Mouse (Mus musculus) hindbrain, embryonic 13.5 days (tissue): ENCODE results near the gene Zbed5. TPM values are rescaled to one million over a fixed set of nuclear protein-coding genes. Genes with fewer than 3 reads are reported as not detected.

ENCODE experiments used
- ATAC-seq: fragments of 200-750 bp; cut with Nextera tagmentation; 2 replicates; pipeline ENCODE4 v1.8.0; 2017; ENCODE audit warnings: moderate TSS enrichment; ENCODE audit not compliant: low FRiP score
- H3K27ac ChIP-seq: fragments of 300-500 bp; sonication (generic); 2 replicates; pipeline ENCODE4 v1.5.1; 2015; ENCODE audit warnings: inconsistent platforms, mild to moderate bottlenecking, moderate library complexity
- H3K27me3 ChIP-seq: fragments of 300-500 bp; sonication (generic); 2 replicates; pipeline ENCODE4 v1.6.1; 2015; ENCODE audit warnings: mild to moderate bottlenecking, inconsistent platforms
- H3K36me3 ChIP-seq: fragments of 300-500 bp; sonication (generic); 2 replicates; pipeline ENCODE4 v1.6.1; 2015; ENCODE audit warnings: mild to moderate bottlenecking, inconsistent platforms
- H3K4me1 ChIP-seq: fragments of 300-500 bp; sonication (generic); replicated peaks from 2 replicates; pipeline ENCODE4 v1.6.1; 2015; ENCODE audit warnings: inconsistent platforms
- H3K4me2 ChIP-seq: fragments of 300-500 bp; sonication (generic); 2 replicates; pipeline ENCODE4 v1.6.1; 2015; ENCODE audit warnings: inconsistent platforms, mild to moderate bottlenecking, moderate library complexity
- H3K4me3 ChIP-seq: fragments of 300-500 bp; sonication (generic); 2 replicates; pipeline ENCODE4 v1.5.1; 2015; ENCODE audit warnings: mild to moderate bottlenecking, inconsistent platforms
- H3K9ac ChIP-seq: fragments of 300-500 bp; sonication (generic); 2 replicates; pipeline ENCODE4 v1.6.1; 2015; ENCODE audit warnings: mild to moderate bottlenecking, inconsistent platforms
- H3K9me3 ChIP-seq: fragments of 300-500 bp; sonication (generic); 2 replicates; pipeline ENCODE4 v1.6.1; 2016; ENCODE audit warnings: inconsistent platforms
- WGBS: fragments of 180-500 bp; shearing (Covaris S2); methylation state at CpG from one replicate; pipeline ENCODE4 v1.1.7; 2015; 5-methylcytosine and 5-hydroxymethylcytosine counted together
- polyA plus RNA-seq: library from polyadenylated mRNA; unstranded; fragments of >200 nt; fragmentation: Nextera tagmentation; extraction: Ambion mirVana; gene quantifications from 2 replicates; pipeline ENCODE4 v1.2.1, GENCODE M21; 2015

The Zbed5 gene
- 14.6 and 15.1 TPM in 2 replicates for polyA plus RNA-seq

DNA sequence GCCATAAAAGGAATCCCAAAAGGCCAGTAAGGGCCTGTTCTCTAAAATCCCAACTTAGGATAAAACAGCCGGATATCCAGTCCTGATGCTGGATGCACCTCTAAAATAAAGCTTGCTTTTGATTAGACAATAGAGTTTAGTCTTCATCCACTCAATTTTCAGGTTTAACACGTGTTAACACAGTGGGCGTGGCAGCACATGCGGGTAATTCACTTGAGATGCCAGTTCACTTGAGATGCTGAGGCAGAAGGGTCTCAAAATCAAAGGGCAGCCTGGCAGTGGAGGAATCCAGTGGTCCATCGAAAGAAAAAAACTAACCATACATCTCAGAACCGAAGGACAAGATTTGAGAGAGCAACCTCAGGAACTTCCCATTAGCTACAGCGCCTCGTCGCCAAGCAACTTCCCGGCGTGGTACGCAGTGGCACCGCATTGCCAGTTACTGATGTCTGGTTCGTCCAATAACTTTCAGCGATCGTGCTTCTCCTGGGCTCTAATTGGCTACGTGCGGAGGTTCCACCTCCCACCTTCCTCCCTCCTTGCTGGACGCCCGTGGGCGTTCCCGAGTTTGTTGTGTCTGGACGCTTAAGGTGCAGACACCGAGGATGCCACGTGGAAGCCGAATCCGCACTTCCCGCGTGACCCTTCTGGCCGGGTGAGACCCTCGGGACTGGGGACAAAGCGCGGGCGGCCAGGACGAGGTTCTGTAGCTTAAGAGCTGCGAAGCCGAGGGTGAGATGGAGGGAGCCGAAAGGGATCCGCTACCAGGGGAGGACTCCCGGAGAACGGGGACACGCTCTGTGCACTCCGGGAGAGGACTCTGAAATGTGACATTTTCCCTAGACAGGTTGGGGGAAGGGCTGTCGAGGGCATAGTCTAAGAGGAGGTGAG lies at the start of gene Zbed5:
Gene Zbed5 (plus strand): TSS at position 526 of the 891 bp plus-strand sequence.
- ATAC-seq: peak; percentile 99
- WGBS: 2% methylated on average over 44 of the region's 44 CpGs

DNA sequence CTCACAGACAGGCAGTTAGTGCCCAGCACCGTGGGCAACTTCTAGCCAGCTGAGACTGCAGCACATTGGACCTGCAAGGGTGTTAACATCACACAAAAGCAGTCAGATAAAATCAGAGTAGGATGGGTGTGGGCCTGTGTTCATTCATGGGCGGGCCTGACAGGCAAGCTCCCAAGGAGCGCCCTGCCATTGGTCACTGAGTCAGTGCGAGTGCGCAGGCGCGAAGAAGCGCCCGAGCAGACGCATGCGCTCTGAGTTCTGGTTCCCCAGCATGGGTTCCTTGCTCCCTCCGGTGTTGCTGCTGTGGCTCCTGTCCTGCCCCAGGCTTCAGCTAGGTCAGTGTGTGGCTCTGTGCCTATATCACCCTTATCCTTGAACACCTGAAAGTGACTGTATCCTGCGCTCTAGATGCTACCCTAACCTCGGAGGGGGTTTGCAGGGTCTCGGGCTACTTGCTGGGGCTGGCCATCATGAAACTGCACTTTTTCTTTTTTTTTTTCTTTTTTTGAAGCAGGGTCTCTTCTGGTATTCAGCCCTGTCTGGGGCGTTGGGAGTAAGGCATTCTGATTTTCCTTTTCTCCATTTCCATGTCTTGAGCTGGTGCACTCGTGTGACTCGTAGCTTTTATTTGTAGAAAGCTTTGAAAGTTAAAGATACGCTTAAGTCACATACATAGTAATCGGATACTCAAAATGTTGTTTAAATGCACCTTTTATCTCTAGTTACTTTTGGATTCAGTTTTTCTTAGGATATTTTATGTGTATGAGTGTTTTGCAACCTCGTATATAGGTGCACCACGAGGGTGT lies 48.6 kb upstream of the Zbed5 start, which contains the start of gene Sumf2:
Gene Sumf2 (plus strand): TSS at position 235 of the 806 bp plus-strand sequence.
- Histone ChIP-seq H3K4me2 (peak within 1 kb of the TSS; percentile 68), H3K4me3 (peak within 1 kb of the TSS; percentile 75), H3K9ac (peak within 1 kb of the TSS; percentile 84), H3K4me1 (peaks cover 14% of the 10 kb centered on the region), H3K36me3 (peaks cover 35% of the 10 kb centered on the region), H3K9me3 (no peaks in the 10 kb centered on the region), H3K27me3 (no peaks in the 10 kb centered on the region), H3K27ac (peak within 1 kb of the TSS; percentile 86)
- peak; percentile 99 for ATAC-seq
- WGBS: 14% methylated on average over 22 of the region's 22 CpGs

More for the DNA sequence above, at the start of gene Zbed5:
- 0 out of 2 replicates have a peak, but pooled peaks cover 2% of the 10 kb centered on the region for H3K27me3 ChIP-seq
- H3K9ac ChIP-seq: peak within 1 kb of the TSS; percentile 80
- H3K4me3 ChIP-seq: peak within 1 kb of the TSS; percentile 71
- H3K9me3 ChIP-seq: no peaks in the 10 kb centered on the region
- H3K27ac ChIP-seq: no peak within 1 kb of the TSS
- H3K4me1 ChIP-seq: peaks cover 11% of the 10 kb centered on the region
- peak within 1 kb of the TSS; percentile 65 for H3K4me2 ChIP-seq
- H3K36me3 ChIP-seq: no peaks in the 10 kb centered on the region; the same call in none of the 2 replicates

DNA sequence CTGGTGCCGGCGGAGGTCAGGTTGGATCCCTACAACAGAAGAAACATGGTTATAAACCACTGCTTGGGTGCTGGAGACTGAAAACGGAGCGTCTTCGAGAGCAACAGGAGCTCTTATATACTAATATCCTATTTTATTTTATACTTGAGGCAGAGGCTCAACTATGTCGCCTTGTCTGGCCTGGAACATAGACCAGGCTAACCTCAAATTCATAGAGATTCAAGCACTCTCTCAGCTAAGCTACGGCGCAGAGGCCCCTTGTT lies 48.0 kb upstream of the Zbed5 start:
- H3K9me3 ChIP-seq: no peaks in the 10 kb centered on the region
- no peaks in the 10 kb centered on the region for H3K27me3 ChIP-seq
- H3K4me1 ChIP-seq: peaks cover 14% of the 10 kb centered on the region
- 69% methylated on average over 8 of the region's 8 CpGs for WGBS
- H3K27ac ChIP-seq: no peak overlapping the region
- H3K4me2 ChIP-seq: peak overlapping the region; percentile 68
- H3K9ac ChIP-seq: peak overlapping the region; percentile 84
- peaks cover 35% of the 10 kb centered on the region for H3K36me3 ChIP-seq
- ATAC-seq: no peak
- peak overlapping the region; percentile 75 for H3K4me3 ChIP-seq

DNA sequence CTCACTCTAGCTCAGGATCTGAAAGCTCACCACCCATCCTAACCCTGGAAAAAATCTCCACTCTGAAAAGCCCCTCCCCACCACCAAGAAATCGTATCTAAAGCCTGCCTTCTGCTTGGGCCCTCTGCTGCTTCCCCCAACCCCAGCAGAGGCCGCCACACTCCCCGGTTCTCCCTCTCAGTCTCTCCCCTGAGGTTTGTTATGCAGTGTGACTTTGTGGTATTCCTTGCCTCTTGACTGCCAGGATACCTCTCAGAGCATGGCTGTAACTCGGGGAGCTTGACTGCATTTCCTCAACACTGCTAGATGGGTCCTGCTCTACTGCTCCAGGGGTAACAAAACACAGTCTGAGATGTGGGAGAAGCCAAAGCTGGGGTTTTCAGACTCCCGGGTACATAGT lies 40.4 kb upstream of the Zbed5 start:
- no peaks in the 10 kb centered on the region for H3K4me1 ChIP-seq
- no peaks in the 10 kb centered on the region for H3K9me3 ChIP-seq
- no peak overlapping the region for H3K4me2 ChIP-seq
- no peak for ATAC-seq
- no peaks in the 10 kb centered on the region for H3K27me3 ChIP-seq
- H3K27ac ChIP-seq: no peak overlapping the region
- H3K4me3 ChIP-seq: no peak overlapping the region
- 54% methylated on average over 5 of the region's 5 CpGs for WGBS
- no peak overlapping the region for H3K9ac ChIP-seq
- H3K36me3 ChIP-seq: peaks cover 70% of the 10 kb centered on the region

DNA sequence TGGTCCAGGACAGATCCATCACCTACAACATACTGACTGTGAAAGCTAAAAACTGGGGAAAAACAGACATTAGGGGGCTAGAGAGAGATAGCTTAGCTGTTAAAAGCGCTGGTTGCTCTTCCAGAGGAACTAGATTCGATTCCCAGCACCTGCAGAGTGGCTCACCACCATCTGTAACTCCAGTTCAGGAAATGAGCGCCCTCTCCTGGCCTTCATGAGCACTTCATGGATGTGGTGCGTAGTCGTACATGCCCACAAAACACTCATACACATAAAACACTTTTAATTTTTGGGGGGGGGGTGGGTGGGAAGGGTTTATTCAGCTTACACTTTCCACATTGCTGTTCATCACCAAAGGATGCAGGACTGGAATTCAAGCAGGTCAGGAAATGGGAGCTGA lies 39.1 kb upstream of the Zbed5 start:
- no peak overlapping the region for H3K27ac ChIP-seq
- ATAC-seq: no peak
- 90% methylated on average over 5 of the region's 5 CpGs for WGBS
- no peak overlapping the region for H3K9ac ChIP-seq
- H3K9me3 ChIP-seq: no peaks in the 10 kb centered on the region
- H3K4me2 ChIP-seq: no peak overlapping the region
- no peaks in the 10 kb centered on the region for H3K4me1 ChIP-seq
- no peak overlapping the region for H3K4me3 ChIP-seq
- H3K27me3 ChIP-seq: no peaks in the 10 kb centered on the region
- peaks cover 80% of the 10 kb centered on the region for H3K36me3 ChIP-seq

DNA sequence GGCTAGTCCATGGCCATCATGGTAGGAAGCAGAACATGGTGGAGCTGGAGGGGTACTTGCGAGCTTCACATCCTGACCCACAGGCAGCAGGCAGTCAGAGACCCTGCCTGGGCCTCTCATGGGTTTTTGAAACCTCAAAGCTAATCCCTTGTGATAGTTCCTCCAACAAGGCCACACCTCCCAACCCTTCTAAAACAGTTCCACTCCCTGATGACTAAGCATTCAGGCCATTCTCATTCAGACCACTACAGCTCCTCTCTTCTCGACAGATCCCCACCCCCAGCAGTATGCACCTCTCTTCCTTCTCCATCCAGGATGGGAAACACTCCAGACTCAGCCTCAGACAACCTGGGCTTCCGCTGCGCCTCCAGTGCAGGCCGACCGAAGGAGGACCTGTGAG lies 33.2 kb upstream of the Zbed5 start:
- Histone ChIP-seq H3K36me3 (peaks cover 54% of the 10 kb centered on the region), H3K27ac (no peak overlapping the region), H3K4me2 (no peak overlapping the region), H3K4me3 (no peak overlapping the region), H3K27me3 (peaks cover 4% of the 10 kb centered on the region; the same call in 1 of the 2 replicates), H3K9ac (no peak overlapping the region), H3K4me1 (0 out of 2 replicates have a peak, but pooled peaks cover 4% of the 10 kb centered on the region), H3K9me3 (no peaks in the 10 kb centered on the region)
- no peak for ATAC-seq
- 99% methylated on average over 6 of the region's 6 CpGs for WGBS

DNA sequence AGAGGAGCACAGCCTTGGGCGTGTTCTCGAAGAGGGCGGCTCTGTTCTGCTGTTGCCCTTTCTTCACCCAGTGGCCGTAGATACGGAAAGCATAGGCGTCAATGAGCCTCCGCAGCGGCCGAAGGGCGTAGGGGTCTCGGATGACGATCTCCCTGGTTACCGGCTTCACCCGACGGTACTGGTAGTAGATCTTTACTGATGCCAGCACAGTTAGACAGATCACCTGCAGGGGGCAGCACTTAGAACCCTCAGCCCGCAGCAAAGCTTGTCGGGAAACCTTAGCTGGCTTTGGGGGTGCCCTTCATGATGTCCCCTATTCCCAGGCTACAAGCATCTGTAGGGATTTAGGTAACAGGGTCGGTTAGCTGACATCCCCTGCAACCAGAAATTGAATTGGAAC lies 31.1 kb upstream of the Zbed5 start:
- no peak overlapping the region for H3K27ac ChIP-seq
- H3K36me3 ChIP-seq: peaks cover 35% of the 10 kb centered on the region
- no peak overlapping the region for H3K4me3 ChIP-seq
- WGBS: 11% methylated on average over 18 of the region's 18 CpGs
- peak overlapping the region; percentile 10; the same call in 1 of the 2 replicates for H3K9ac ChIP-seq
- 0 out of 2 replicates have a peak, but pooled peaks cover 4% of the 10 kb centered on the region for H3K4me1 ChIP-seq
- peaks cover 4% of the 10 kb centered on the region; the same call in 1 of the 2 replicates for H3K27me3 ChIP-seq
- peak overlapping the region; percentile 25; the same call in 1 of the 2 replicates for H3K4me2 ChIP-seq
- no peak for ATAC-seq
- H3K9me3 ChIP-seq: no peaks in the 10 kb centered on the region

DNA sequence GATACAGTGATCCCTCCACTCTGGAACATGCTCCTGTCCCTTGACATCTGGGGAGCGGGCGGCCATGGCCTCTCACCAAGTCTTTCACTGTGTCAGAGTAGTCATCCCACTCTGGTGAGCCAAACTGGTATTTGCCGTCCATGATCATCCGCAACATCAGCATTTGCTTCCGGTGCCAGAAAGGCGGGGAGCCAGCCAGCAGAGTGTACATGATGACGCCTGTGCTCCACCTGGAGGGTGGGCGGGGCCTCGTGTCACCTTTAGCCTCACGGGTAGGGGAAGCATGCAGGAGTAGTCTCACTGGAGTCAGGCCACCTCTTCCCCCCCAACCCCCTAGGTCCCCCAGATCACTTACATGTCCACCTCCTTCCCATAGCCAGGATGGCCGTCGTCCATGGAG lies 29.7 kb upstream of the Zbed5 start:
- 0 out of 2 replicates have a peak, but pooled peaks cover 4% of the 10 kb centered on the region for H3K4me1 ChIP-seq
- 88% methylated on average over 12 of the region's 12 CpGs for WGBS
- H3K9me3 ChIP-seq: no peaks in the 10 kb centered on the region
- peaks cover 22% of the 10 kb centered on the region for H3K36me3 ChIP-seq
- no peak overlapping the region for H3K9ac ChIP-seq
- no peak for ATAC-seq
- peaks cover 4% of the 10 kb centered on the region; the same call in 1 of the 2 replicates for H3K27me3 ChIP-seq
- H3K27ac ChIP-seq: no peak overlapping the region
- no peak overlapping the region for H3K4me2 ChIP-seq
- no peak overlapping the region for H3K4me3 ChIP-seq

DNA sequence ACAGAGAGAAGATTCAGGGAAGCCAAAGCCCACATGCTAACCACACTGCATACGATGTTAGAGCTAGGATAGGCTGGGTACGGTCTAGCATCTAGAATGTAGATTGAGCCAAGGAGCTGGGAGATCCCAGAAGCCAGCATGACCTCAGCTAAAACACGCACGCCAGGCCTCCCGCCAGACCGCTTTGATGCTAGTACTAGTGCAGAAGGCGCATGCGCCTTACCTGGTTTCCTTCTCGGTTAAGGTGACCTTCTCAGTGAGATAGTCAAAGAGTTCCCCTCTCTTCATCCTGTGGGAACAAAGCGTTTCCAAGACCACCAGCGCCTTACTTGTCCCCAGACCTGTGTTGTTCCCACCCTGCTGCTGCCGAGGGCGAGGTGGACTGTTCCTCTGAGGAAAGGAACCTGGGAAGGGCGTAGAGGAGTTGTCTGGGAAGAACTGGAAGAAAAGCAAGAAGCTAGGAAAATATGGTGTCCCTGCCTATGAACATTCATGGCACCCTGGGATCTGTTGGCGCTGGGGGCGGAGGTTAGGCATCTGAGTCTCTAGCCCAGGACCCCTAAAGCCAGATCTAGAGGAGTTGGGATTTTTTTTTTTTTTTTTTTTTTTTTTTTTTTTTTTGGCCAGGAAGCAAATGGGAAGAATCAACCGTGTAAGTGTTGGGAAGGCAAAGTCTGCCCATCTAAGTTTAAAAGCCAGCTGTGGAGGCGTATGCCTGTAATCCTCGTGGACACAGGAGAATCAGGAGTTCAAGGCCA lies 26.1 kb upstream of the Zbed5 start:
- no peak overlapping the region for H3K4me2 ChIP-seq
- H3K4me3 ChIP-seq: no peak overlapping the region
- 91% methylated on average over 19 of the region's 19 CpGs for WGBS
- no peak for ATAC-seq
- no peaks in the 10 kb centered on the region for H3K9me3 ChIP-seq
- H3K4me1 ChIP-seq: 0 out of 2 replicates have a peak, but pooled peaks cover under 1% of the 10 kb centered on the region
- H3K27ac ChIP-seq: no peak overlapping the region
- H3K27me3 ChIP-seq: 0 out of 2 replicates have a peak, but pooled peaks cover under 1% of the 10 kb centered on the region
- H3K9ac ChIP-seq: no peak overlapping the region
- H3K36me3 ChIP-seq: no peaks in the 10 kb centered on the region

DNA sequence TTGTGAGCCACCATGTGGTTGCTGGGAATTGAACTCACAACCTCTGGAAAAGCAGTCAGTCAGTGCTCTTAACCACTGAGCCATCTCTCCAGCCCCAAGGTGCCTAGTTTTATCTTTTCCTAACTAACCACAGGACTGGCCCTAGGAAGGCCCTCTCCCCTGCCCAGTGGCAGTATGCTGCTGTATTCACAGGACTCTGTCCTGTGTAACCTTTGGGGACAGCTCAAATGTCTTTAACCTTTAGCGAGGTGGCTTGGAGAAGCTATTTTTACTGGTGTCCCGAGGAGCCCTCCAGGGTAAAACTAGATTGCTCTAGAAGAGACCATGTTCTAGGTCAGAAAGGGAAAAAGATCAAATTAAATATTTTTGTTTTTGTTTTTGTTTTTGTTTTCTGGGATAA lies 24.3 kb upstream of the Zbed5 start:
- Histone ChIP-seq H3K4me1 (no peaks in the 10 kb centered on the region), H3K9me3 (no peaks in the 10 kb centered on the region), H3K27me3 (no peaks in the 10 kb centered on the region), H3K9ac (no peak overlapping the region), H3K4me2 (no peak overlapping the region), H3K4me3 (no peak overlapping the region), H3K36me3 (no peaks in the 10 kb centered on the region), H3K27ac (no peak overlapping the region)
- 87% methylated on average over 2 of the region's 2 CpGs for WGBS
- ATAC-seq: no peak

DNA sequence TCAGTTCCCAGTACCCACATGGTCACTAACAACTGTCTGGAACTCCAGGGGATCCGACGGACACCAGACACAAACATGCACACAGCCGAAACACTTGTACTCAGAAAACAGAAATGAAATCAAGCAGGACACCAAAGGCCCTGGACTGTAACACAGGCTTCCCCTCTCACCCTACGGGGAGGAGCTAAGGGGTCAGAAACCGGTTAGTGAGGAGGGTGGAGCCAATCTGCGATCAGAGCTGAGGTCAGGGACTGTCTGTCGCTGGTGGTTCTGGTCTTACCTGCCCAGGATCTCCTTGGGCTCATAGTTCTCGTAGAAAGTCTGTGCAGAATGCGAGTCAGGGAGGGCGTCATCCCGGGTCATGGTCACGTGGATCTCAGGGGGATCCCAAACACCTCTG lies 21.6 kb upstream of the Zbed5 start:
- ATAC-seq: no peak

More for the DNA sequence above, 21.6 kb upstream of the Zbed5 start:
- 87% methylated on average over 12 of the region's 12 CpGs for WGBS
- Histone ChIP-seq H3K4me3 (no peak overlapping the region), H3K9ac (no peak overlapping the region), H3K9me3 (no peaks in the 10 kb centered on the region), H3K4me2 (no peak overlapping the region), H3K36me3 (no peaks in the 10 kb centered on the region), H3K4me1 (no peaks in the 10 kb centered on the region), H3K27me3 (no peaks in the 10 kb centered on the region), H3K27ac (no peak overlapping the region)
